Comparison of ENCODE assay signal across 14 mouse cellular contexts in the genomic region with DNA sequence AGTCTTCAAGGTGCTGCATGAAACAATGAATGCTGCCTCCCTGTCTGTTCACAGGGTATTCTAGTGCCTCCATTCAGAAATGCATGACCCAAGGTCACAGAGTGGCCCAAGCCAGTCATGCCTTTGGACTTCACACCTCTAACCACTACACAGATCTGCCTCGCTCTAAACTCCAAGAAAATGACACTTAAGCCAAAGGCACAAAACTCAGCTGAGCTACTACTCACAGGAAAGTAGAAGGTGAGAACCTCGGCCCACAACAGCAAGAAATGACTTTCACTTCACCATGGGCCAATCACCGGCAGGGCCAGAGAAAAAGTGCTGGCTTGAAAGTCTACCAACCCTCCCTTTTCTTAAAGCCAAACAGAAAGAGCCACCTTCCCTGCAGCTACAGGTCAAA. TPM values are rescaled to one million over a fixed set of nuclear protein-coding genes. Genes with fewer than 3 reads are reported as not detected.
A peak's percentile ranks its signal among the peaks of the same experiment; 100 is the strongest.
DNase-seq lines count a peak whose midpoint lies in the region; ATAC-seq lines count a peak whose summit lies in the region.
"Had no signal": no experiment of that assay in that cellular context is flagged by ENCODE, and none has a peak within 500 bp of the region (broad histone marks: within the 10 kb centered on the region; RNA-seq: fewer than 3 reads in every experiment).

No protein-coding gene starts in this region.

- H3K4me2 ChIP-seq in heart, embryonic 16.5 days (ENCODE audit: low read depth, low read length): no peak overlapping the region
- H3K4me2 ChIP-seq in midbrain, embryonic 11.5 days: no peak overlapping the region
- H3K4me2 ChIP-seq in midbrain, embryonic 13.5 days (replicated peaks): no peak overlapping the region

- H3K27ac ChIP-seq in heart, embryonic 16.5 days (ENCODE audit: low read length): peak overlapping the region; percentile 40
- H3K27ac ChIP-seq in midbrain, embryonic 11.5 days (ENCODE audit: low read depth, low read length): 0 out of 2 replicates have a peak overlapping the region, but pooled peaks have one; percentile 5
- H3K27ac ChIP-seq in midbrain, embryonic 13.5 days: no peak overlapping the region
- H3K27ac ChIP-seq in limb, embryonic 10.5 days: peak overlapping the region; percentile 9; the same call in 1 of the 2 replicates

- H3K9me3 ChIP-seq in heart, embryonic 16.5 days (replicated peaks; ENCODE audit: control insufficient read depth, low read length): no peaks in the 10 kb centered on the region
- H3K9me3 ChIP-seq in midbrain, embryonic 11.5 days (ENCODE audit: control insufficient read depth, low read length): no peaks in the 10 kb centered on the region
- no peaks in the 10 kb centered on the region for H3K9me3 ChIP-seq in midbrain, embryonic 13.5 days
- H3K9me3 ChIP-seq in limb, embryonic 10.5 days (replicated peaks): no peaks in the 10 kb centered on the region
- H3K9me3 ChIP-seq: G1E had no signal

- intact Hi-C loops in heart, postnatal 10 days (cut with DNase I): no loop called here

- no peak for ATAC-seq in heart, embryonic 16.5 days (replicated peaks; ENCODE audit: extremely low read depth, insufficient read depth, low FRiP score)
- no peak for ATAC-seq in midbrain, embryonic 11.5 days (ENCODE audit: low FRiP score)
- ATAC-seq in midbrain, embryonic 13.5 days: no peak
- no peak for ATAC-seq in erythroid progenitor cell, adult 5-6 weeks (replicated peaks; ENCODE audit: low FRiP score, poor library complexity, severe bottlenecking)

- 66% methylated on average over 3 of the region's 3 CpGs for WGBS in heart, embryonic 16.5 days
- WGBS in midbrain, embryonic 11.5 days: 51% methylated on average over 3 of the region's 3 CpGs
- WGBS in midbrain, embryonic 13.5 days: 62% methylated on average over 3 of the region's 3 CpGs
- 80% methylated on average over 3 of the region's 3 CpGs for WGBS in limb, embryonic 10.5 days

- peaks cover 66% of the 10 kb centered on the region for H3K4me1 ChIP-seq in heart, embryonic 16.5 days (ENCODE audit: control insufficient read depth, insufficient read depth, low read length)
- peaks cover 17% of the 10 kb centered on the region for H3K4me1 ChIP-seq in midbrain, embryonic 11.5 days (ENCODE audit: control insufficient read depth, insufficient read depth, low read length)
- H3K4me1 ChIP-seq in midbrain, embryonic 13.5 days (replicated peaks): peaks cover 44% of the 10 kb centered on the region
- peaks cover 65% of the 10 kb centered on the region for H3K4me1 ChIP-seq in limb, embryonic 10.5 days

- H3K4me3 ChIP-seq in heart, embryonic 16.5 days (ENCODE audit: low read length): no peak overlapping the region
- no peak overlapping the region for H3K4me3 ChIP-seq in midbrain, embryonic 11.5 days (ENCODE audit: low read depth, low read length)
- no peak overlapping the region for H3K4me3 ChIP-seq in midbrain, embryonic 13.5 days (replicated peaks)
- no peak overlapping the region for H3K4me3 ChIP-seq in limb, embryonic 10.5 days
- H3K4me3 ChIP-seq: myocyte had no signal

- H3K9ac ChIP-seq in heart, embryonic 16.5 days (ENCODE audit: low read length): no peak overlapping the region
- H3K9ac ChIP-seq in midbrain, embryonic 11.5 days (ENCODE audit: low read length): 0 out of 2 replicates have a peak overlapping the region, but pooled peaks have one; percentile 9
- no peak overlapping the region; the same call in 1 of the 2 replicates for H3K9ac ChIP-seq in midbrain, embryonic 13.5 days (replicated peaks)

- no peak for DNase-seq in heart, postnatal 10 days
- DNase-seq in midbrain, embryonic 11.5 days (ENCODE audit: low spot score, missing footprints): no peak
- DNase-seq in limb, embryonic 10.5 days (ENCODE audit: low spot score): no peak
- no peak for DNase-seq in cerebellum, postnatal 36 days
- DNase-seq: adrenal gland, postnatal 36 days; cerebellum, adult 8-10 months; gastrocnemius, postnatal 14 days; right cerebral cortex, adult 18-20 months; thymus, adult 2 months had no signal

- H3K27me3 ChIP-seq in heart, embryonic 16.5 days (ENCODE audit: control insufficient read depth, insufficient read depth, low read length): no peaks in the 10 kb centered on the region
- no peaks in the 10 kb centered on the region for H3K27me3 ChIP-seq in midbrain, embryonic 11.5 days (ENCODE audit: control insufficient read depth, insufficient read depth, low read length)
- no peaks in the 10 kb centered on the region for H3K27me3 ChIP-seq in midbrain, embryonic 13.5 days
- no peaks in the 10 kb centered on the region for H3K27me3 ChIP-seq in limb, embryonic 10.5 days (ENCODE audit: low read depth, poor library complexity, severe bottlenecking)

- H3K36me3 ChIP-seq in heart, embryonic 16.5 days (ENCODE audit: control insufficient read depth, insufficient read depth): peaks cover 3% of the 10 kb centered on the region; the same call in 1 of the 2 replicates
- H3K36me3 ChIP-seq in midbrain, embryonic 11.5 days (ENCODE audit: control insufficient read depth, insufficient read depth, low read length): peaks cover 7% of the 10 kb centered on the region
- peaks cover 14% of the 10 kb centered on the region for H3K36me3 ChIP-seq in midbrain, embryonic 13.5 days
- H3K36me3 ChIP-seq in limb, embryonic 10.5 days: peaks cover 32% of the 10 kb centered on the region

RNA-seq across cellular contexts. Expression of a gene that starts 14.6 kb away (rescaled TPM):
- 12.1 and 12.3 TPM in 2 replicates for polyA plus RNA-seq in heart, embryonic 16.5 days (2015; fragmentation: Nextera tagmentation; extraction: Ambion mirVana)
- 10 to 100 TPM; 89.2 to 89.6 TPM for total RNA-seq in heart, postnatal 10 days (2021)
- 12.7 and 13.6 TPM in 2 replicates for polyA plus RNA-seq in midbrain, embryonic 11.5 days (2014; fragmentation: Nextera tagmentation; extraction: Ambion mirVana)
- 9.3 and 9.9 TPM in 2 replicates for polyA plus RNA-seq in midbrain, embryonic 13.5 days (2015; fragmentation: Nextera tagmentation; extraction: Ambion mirVana)
- 9.6 and 10.6 TPM in 2 replicates for polyA plus RNA-seq in limb, embryonic 10.5 days (2016; fragmentation: Nextera tagmentation; extraction: Ambion mirVana)
- 5.0 and 9.7 TPM in 2 replicates for total RNA-seq in erythroid progenitor cell, adult 5-6 weeks (2015; ENCODE audit: low replicate concordance)
- total RNA-seq in erythroid progenitor cell, adult 5-6 weeks (2017; ENCODE audit: low replicate concordance): 1.7 and 2.7 TPM in 2 replicates

RNA-seq across cellular contexts. Expression of a gene that starts 41.8 kb away (rescaled TPM):
- 68.4 and 73.8 TPM in 2 replicates for polyA plus RNA-seq in heart, embryonic 16.5 days (2015; fragmentation: Nextera tagmentation; extraction: Ambion mirVana)
- 10 to 100 TPM; 25.7 to 28.2 TPM for total RNA-seq in heart, postnatal 10 days (2021)
- polyA plus RNA-seq in midbrain, embryonic 11.5 days (2014; fragmentation: Nextera tagmentation; extraction: Ambion mirVana): 101 and 110 TPM in 2 replicates
- polyA plus RNA-seq in midbrain, embryonic 13.5 days (2015; fragmentation: Nextera tagmentation; extraction: Ambion mirVana): 91.2 and 92.7 TPM in 2 replicates
- polyA plus RNA-seq in limb, embryonic 10.5 days (2016; fragmentation: Nextera tagmentation; extraction: Ambion mirVana): 104 and 107 TPM in 2 replicates
- 4.0 and 6.7 TPM in 2 replicates for total RNA-seq in erythroid progenitor cell, adult 5-6 weeks (2015; ENCODE audit: low replicate concordance)
- total RNA-seq in erythroid progenitor cell, adult 5-6 weeks (2017; ENCODE audit: low replicate concordance): 2.1 and 2.2 TPM in 2 replicates
